Comparison of ENCODE assay signal across 20 mouse cellular contexts in the genomic region with DNA sequence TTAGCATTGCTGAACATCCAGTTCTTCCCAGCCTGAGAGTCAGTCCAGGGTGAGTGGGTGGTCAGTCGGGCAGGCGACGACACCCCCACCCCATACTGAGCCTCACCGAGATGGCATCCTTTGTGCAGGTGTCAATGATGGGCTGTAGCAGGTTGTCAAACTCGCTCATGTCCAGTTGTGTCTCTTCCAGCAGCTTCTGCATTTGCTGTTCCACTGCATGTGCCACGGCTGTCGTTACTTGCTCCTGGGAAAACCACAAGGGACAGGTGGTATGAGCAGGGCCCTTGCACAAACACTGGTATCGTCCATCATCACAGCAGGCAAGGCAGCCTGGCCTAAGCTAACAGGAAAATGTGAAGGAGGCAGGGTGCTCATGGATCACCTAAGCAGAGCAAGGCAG.
"Had no signal": no experiment of that assay in that cellular context is flagged by ENCODE, and none has a peak within 500 bp of the region (broad histone marks: within the 10 kb centered on the region; RNA-seq: fewer than 3 reads in every experiment).

No protein-coding gene starts in this region.

- H3K4me3 ChIP-seq: heart, adult 2 months; heart, embryonic 13.5 days; heart, embryonic 15.5 days; hindbrain, embryonic 13.5 days; hindbrain, embryonic 15.5 days; kidney, embryonic 15.5 days; limb, embryonic 12.5 days; liver, embryonic 13.5 days had no signal

- H3K27me3 ChIP-seq: heart, embryonic 13.5 days; heart, embryonic 15.5 days; hindbrain, embryonic 13.5 days; hindbrain, embryonic 15.5 days; kidney, embryonic 15.5 days; limb, embryonic 12.5 days; liver, embryonic 13.5 days had no signal

- H3K27ac ChIP-seq: heart, adult 2 months; heart, embryonic 13.5 days; heart, embryonic 15.5 days; hindbrain, embryonic 13.5 days; hindbrain, embryonic 15.5 days; hindbrain, postnatal 0 days; kidney, embryonic 15.5 days; kidney, postnatal 0 days; limb, embryonic 12.5 days; liver, embryonic 13.5 days had no signal

- H3K9me3 ChIP-seq: heart, embryonic 13.5 days; heart, embryonic 15.5 days; hindbrain, embryonic 13.5 days; hindbrain, embryonic 15.5 days; kidney, embryonic 15.5 days; limb, embryonic 12.5 days; liver, embryonic 13.5 days had no signal

- H3K9ac ChIP-seq: heart, embryonic 13.5 days; heart, embryonic 15.5 days; hindbrain, embryonic 13.5 days; hindbrain, embryonic 15.5 days; kidney, embryonic 15.5 days; limb, embryonic 12.5 days; liver, embryonic 13.5 days had no signal

- DNase-seq: gastrocnemius, postnatal 14 days; gastrocnemius, postnatal 36 days; heart, adult 2 months; heart, postnatal 14 days; heart, postnatal 36 days; layer of hippocampus, adult 9-11 months; layer of hippocampus, postnatal 36 days; left cerebral cortex, postnatal 4 days; liver; liver, embryonic 13.5 days had no signal

- H3K4me2 ChIP-seq: heart, embryonic 11.5 days; heart, embryonic 13.5 days; heart, embryonic 15.5 days; hindbrain, embryonic 13.5 days; hindbrain, embryonic 15.5 days; kidney, embryonic 15.5 days; limb, embryonic 12.5 days; liver, embryonic 11.5 days; liver, embryonic 13.5 days had no signal

- ATAC-seq: hindbrain, postnatal 0 days had no signal
